Mouse (Mus musculus) bone marrow, adult 2 months (tissue): ENCODE measurements around the gene Tsc2.

Experiments
- CTCF ChIP-seq: fragments of 200-500 bp; IDR thresholded peaks from 2 replicates; pipeline ENCODE4 v1.5.1; 2011; ENCODE audit warnings: low read length, control low read depth; ENCODE audit not compliant: control insufficient read depth, insufficient read depth
- POLR2A ChIP-seq: fragments of 200-500 bp; IDR thresholded peaks from 2 replicates; pipeline ENCODE4 v1.6.1; 2011; ENCODE audit warnings: low read depth, mild to moderate bottlenecking, control low read depth, low read length, borderline replicate concordance; ENCODE audit not compliant: control insufficient read depth

GRCm38 (mm10) chr17:24638840-24639239 is 6.4 kb upstream of the Tsc2 start:
- TF ChIP-seq CTCF (no peak), POLR2A (no peak)
